Mouse (Mus musculus) spleen, adult 2 months (tissue): ENCODE measurements around the gene Cdk18. TPM values are rescaled to one million over a fixed set of nuclear protein-coding genes. Genes with fewer than 3 reads are reported as not detected.

ENCODE experiments used
- DNase-seq, 2 experiments: peaks; one replicate each; pipeline versions ENCODE4 v3.0.0 to v3.0.0-alpha.2; 2012 to 2021; ENCODE audit warnings: low spot score in 2 of 2, low read depth in 1 of 2
- H3K27ac ChIP-seq: fragments of 200-500 bp; 2 replicates; pipeline ENCODE4 v1.5.1; 2012; ENCODE audit warnings: low read length, inconsistent platforms; ENCODE audit not compliant: insufficient read depth
- H3K27me3 ChIP-seq: fragments of 200-500 bp; 2 replicates; pipeline ENCODE4 v1.6.1; 2012; ENCODE audit warnings: mild to moderate bottlenecking, moderate library complexity, low read length, inconsistent platforms; ENCODE audit not compliant: control insufficient read depth, insufficient read depth
- H3K36me3 ChIP-seq: fragments of 200-500 bp; 2 replicates; pipeline ENCODE4 v1.6.1; 2012; ENCODE audit warnings: mild to moderate bottlenecking, low read length, inconsistent platforms; ENCODE audit not compliant: control insufficient read depth, insufficient read depth
- H3K4me1 ChIP-seq: fragments of 200-500 bp; 2 replicates; pipeline ENCODE4 v1.6.1; 2011; ENCODE audit warnings: inconsistent platforms; ENCODE audit not compliant: control insufficient read depth, insufficient read depth, insufficient read length
- H3K4me3 ChIP-seq: fragments of 200-500 bp; 2 replicates; pipeline ENCODE4 v1.5.1; 2011; ENCODE audit warnings: mild to moderate bottlenecking, inconsistent platforms; ENCODE audit not compliant: insufficient read depth, insufficient read length; ENCODE audit errors: extremely low read depth
- CTCF ChIP-seq: fragments of 200-500 bp; IDR thresholded peaks from 2 replicates; pipeline ENCODE4 v1.5.1; 2011; ENCODE audit warnings: mild to moderate bottlenecking, inconsistent platforms; ENCODE audit not compliant: insufficient read depth, insufficient read length, insufficient replicate concordance; ENCODE audit errors: extremely low read depth
- POLR2A ChIP-seq: fragments of 200-500 bp; IDR thresholded peaks from 2 replicates; pipeline ENCODE4 v1.6.1; 2011; ENCODE audit warnings: low read depth, low read length, inconsistent platforms
- WGBS: fragments of 180-500 bp; shearing (Covaris S2); methylation state at CpG from one replicate; pipeline ENCODE4 v1.1.7; 2018; 5-methylcytosine and 5-hydroxymethylcytosine counted together
- polyA plus RNA-seq: library from polyadenylated mRNA; depleted of rRNA; stranded (reverse); fragments of >200 nt; gene quantifications from 2 replicates; pipeline ENCODE4 v1.2.3, GENCODE M21; 2012

The Cdk18 gene
- polyA plus RNA-seq, 1 experiment, result 2.3 TPM

GRCm38 (mm10) chr1:132135631-132136030, 3.9 kb downstream of the Cdk18 start:
- H3K4me1 ChIP-seq, result no peaks in the 10 kb centered on the region
- no peak overlapping the region for H3K4me3 ChIP-seq
- WGBS, result 85% methylated on average over 7 of the region's 7 CpGs
- no peaks in the 10 kb centered on the region for H3K36me3 ChIP-seq
- H3K27me3 ChIP-seq, result peaks cover 12% of the 10 kb centered on the region
- H3K27ac ChIP-seq, result no peak overlapping the region
- no peak for DNase-seq
- TF ChIP-seq POLR2A, result no peak
- TF ChIP-seq CTCF, result no peak

DNA sequence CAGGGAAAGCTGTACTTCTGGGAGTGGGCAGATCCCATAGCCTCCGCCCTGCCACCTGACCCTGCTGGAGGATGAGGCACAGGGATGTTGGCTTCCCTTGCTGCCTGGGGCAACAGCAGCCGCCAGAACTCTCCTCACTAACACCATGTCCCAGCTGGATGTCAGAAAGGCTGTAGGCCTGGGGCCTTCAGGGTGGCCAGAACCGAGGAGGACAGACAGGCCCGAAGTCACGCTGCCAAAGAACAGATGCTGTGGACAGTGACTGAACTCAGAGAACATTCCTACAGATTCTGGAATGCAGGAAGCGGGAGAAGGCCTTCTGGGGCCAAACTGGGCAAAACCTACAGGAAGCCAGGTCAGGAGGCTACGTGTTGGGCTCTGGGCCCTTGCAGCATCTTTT, 11.2 kb downstream of the Cdk18 start:
- no peaks in the 10 kb centered on the region for H3K4me1 ChIP-seq
- H3K27ac ChIP-seq, result no peak overlapping the region
- no peaks in the 10 kb centered on the region for H3K27me3 ChIP-seq
- no peak overlapping the region for H3K4me3 ChIP-seq
- no peaks in the 10 kb centered on the region for H3K36me3 ChIP-seq
- WGBS, result 88% methylated on average over 7 of the region's 7 CpGs
- DNase-seq, result no peak
- no peak for TF ChIP-seq CTCF
- no peak for TF ChIP-seq POLR2A

GRCm38 (mm10) chr1:132125803-132126405, 13.6 kb downstream of the Cdk18 start:
- Histone ChIP-seq H3K27ac (no peak overlapping the region), H3K4me1 (no peaks in the 10 kb centered on the region), H3K4me3 (no peak overlapping the region), H3K36me3 (no peaks in the 10 kb centered on the region), H3K27me3 (no peaks in the 10 kb centered on the region)
- DNase-seq, result no peak
- TF ChIP-seq POLR2A (no peak), CTCF (no peak)
- 42% methylated on average over 6 of the region's 6 CpGs for WGBS

DNA sequence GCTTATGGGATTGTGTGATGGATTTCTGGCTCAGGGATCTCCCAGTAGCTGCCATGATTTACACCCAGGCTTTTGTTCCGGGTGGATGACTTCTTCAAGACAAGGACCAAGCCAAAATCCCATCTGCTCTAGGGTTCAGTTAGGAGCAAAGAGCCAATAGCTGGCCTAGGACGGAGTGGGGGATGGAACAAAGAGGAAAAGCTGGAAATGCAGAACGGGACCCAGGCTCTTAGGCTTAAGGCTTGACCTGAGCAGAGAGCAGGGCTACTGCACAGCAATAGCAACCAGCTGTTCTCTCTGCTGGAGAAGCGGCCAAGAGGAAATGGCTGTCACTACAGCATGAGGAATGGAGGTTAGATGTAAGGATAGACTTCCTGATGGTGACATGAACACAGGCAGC, 14.2 kb downstream of the Cdk18 start:
- 84% methylated on average over 4 of the region's 4 CpGs for WGBS
- Histone ChIP-seq H3K36me3 (no peaks in the 10 kb centered on the region), H3K4me1 (no peaks in the 10 kb centered on the region), H3K27ac (no peak overlapping the region), H3K27me3 (no peaks in the 10 kb centered on the region), H3K4me3 (no peak overlapping the region)
- DNase-seq, result no peak
- TF ChIP-seq POLR2A (no peak), CTCF (no peak)

GRCm38 (mm10) chr1:132123420-132124014, 16.0 kb downstream of the Cdk18 start:
- Histone ChIP-seq H3K36me3 (no peaks in the 10 kb centered on the region), H3K27ac (no peak overlapping the region), H3K27me3 (no peaks in the 10 kb centered on the region), H3K4me3 (no peak overlapping the region), H3K4me1 (no peaks in the 10 kb centered on the region)
- WGBS, result 89% methylated on average over 9 of the region's 9 CpGs
- DNase-seq, result no peak
- TF ChIP-seq CTCF, result no peak
- TF ChIP-seq POLR2A, result no peak

DNA sequence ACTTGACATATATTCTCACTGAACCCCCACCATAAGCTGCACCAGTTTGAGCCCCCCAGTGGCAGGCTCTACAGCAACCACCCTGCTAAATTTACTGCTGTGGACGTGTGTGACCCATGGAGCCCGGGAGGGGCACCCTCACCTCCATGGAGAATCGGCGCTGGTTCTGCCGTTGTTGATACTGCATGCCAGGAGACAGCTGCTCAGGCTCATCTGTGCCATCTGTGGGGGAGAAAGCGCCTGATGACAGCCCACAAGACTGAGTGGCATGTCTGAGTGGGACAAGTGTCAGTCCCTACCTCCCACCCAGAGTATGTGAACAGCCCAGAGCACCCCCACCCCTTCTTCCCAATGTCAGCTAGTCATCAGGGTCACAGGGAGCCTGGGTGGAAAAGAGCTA, 17.6 kb downstream of the Cdk18 start:
- TF ChIP-seq POLR2A, result no peak
- no peak for TF ChIP-seq CTCF
- H3K36me3 ChIP-seq, result no peaks in the 10 kb centered on the region
- WGBS, result 88% methylated on average over 6 of the region's 6 CpGs

DNA sequence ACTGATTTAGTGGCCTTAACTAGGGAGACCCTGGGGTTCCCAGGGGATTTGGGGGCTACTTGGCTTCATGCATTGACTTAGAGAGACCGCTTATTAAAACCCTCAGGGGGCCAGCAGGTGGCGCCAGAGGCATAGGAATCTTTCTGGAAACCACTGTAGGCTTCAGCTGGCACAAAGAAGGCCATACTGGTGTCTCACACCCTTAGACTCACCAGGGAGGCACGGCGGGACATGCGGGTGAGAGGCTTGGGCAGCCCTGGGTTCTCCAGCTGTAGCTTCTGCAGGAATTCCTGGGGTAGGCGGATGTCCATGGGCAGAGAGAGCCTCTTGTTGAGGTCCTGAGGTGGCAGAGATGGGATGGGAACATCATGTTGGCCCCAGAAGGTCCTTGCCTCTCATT, 18.2 kb downstream of the Cdk18 start:
- Histone ChIP-seq H3K36me3 (no peaks in the 10 kb centered on the region), H3K27me3 (no peaks in the 10 kb centered on the region), H3K4me3 (no peak overlapping the region), H3K27ac (no peak overlapping the region), H3K4me1 (no peaks in the 10 kb centered on the region)
- no peak for TF ChIP-seq POLR2A
- peak; percentile 70; the same call in 1 of the 2 replicates for TF ChIP-seq CTCF
- peak; percentile 27 to 66 for DNase-seq
- WGBS, result 20% methylated on average over 6 of the region's 6 CpGs

More for the DNA sequence above, 17.6 kb downstream of the Cdk18 start:
- H3K27ac ChIP-seq, result no peak overlapping the region
- H3K27me3 ChIP-seq, result no peaks in the 10 kb centered on the region
- no peaks in the 10 kb centered on the region for H3K4me1 ChIP-seq
- no peak for DNase-seq
- no peak overlapping the region for H3K4me3 ChIP-seq

- peak; percentile 78; the same call in 1 of the 2 replicates for TF ChIP-seq CTCF
- no peak for TF ChIP-seq POLR2A
- H3K4me1 ChIP-seq, result no peaks in the 10 kb centered on the region
- peak; percentile 29 to 64 for DNase-seq
- no peaks in the 10 kb centered on the region for H3K27me3 ChIP-seq
- no peaks in the 10 kb centered on the region for H3K36me3 ChIP-seq
- WGBS, result 30% methylated on average over 18 of the region's 18 CpGs
- H3K4me3 ChIP-seq, result no peak overlapping the region
- no peak overlapping the region for H3K27ac ChIP-seq
These were observed 22.9 kb downstream of the Cdk18 start for GRCm38 (mm10) chr1:132116606-132117005.
